7 mouse cellular contexts compared by ENCODE assay signal in genomic region chr10:50704202-50704601, GRCm38 (mm10).
DNase-seq lines count a peak whose midpoint lies in the region; ATAC-seq and TF ChIP-seq lines count a peak whose summit lies in the region.

No protein-coding gene starts in this region.

- H3K9me3 ChIP-seq in lung, embryonic 14.5 days (ENCODE audit: low read depth, low read length) = no peaks in the 10 kb centered on the region

- H3K27ac ChIP-seq in lung, embryonic 14.5 days (ENCODE audit: low read depth) = no peak overlapping the region

- ATAC-seq in lung, embryonic 14.5 days (ENCODE audit: insufficient read depth) = peak; percentile 74

- DNase-seq in 416B (ENCODE audit: low read depth) = peak; percentile 86
- peak; percentile 28 to 39 for DNase-seq in B cell, adult 2 months
- peak; percentile 40 to 47 for DNase-seq in cerebellum, adult 18-20 months
- peak; percentile 16 to 20 for DNase-seq in frontal cortex, postnatal 10 days (ENCODE audit: low spot score in 2 of 2)
- peak; percentile 65 for DNase-seq in layer of hippocampus, adult 11-12 months (ENCODE audit: low spot score)
- peak; percentile 90 for DNase-seq in lung, embryonic 14.5 days
- DNase-seq in retina, postnatal 1 day = peak; percentile 79

- no peak overlapping the region for H3K4me2 ChIP-seq in lung, embryonic 14.5 days

- H3K36me3 ChIP-seq in lung, embryonic 14.5 days (ENCODE audit: insufficient read depth) = 0 out of 2 replicates have a peak, but pooled peaks cover 4% of the 10 kb centered on the region

- no peaks in the 10 kb centered on the region for H3K27me3 ChIP-seq in lung, embryonic 14.5 days (ENCODE audit: insufficient read depth, low read length)

- H3K4me3 ChIP-seq in lung, embryonic 14.5 days (ENCODE audit: low read depth, low read length) = no peak overlapping the region

- TF ChIP-seq CTCF in lung, embryonic 14.5 days (IDR thresholded peaks at IDR 0.05; ENCODE audit: low read depth) = peak; percentile 84

- no peaks in the 10 kb centered on the region for H3K4me1 ChIP-seq in lung, embryonic 14.5 days (ENCODE audit: insufficient read depth)

- 9% methylated on average over 6 of the region's 6 CpGs for WGBS in lung, embryonic 14.5 days

- no peak overlapping the region for H3K9ac ChIP-seq in lung, embryonic 14.5 days

Comparison
In these comparisons a context has a peak if more than half of its experiments do, and no peak if none do; other contexts are left out.
1. DNase-seq: peak in every context shown above with its lines; median percentile 90 in lung, embryonic 14.5 days; 86 in 416B; 79 in retina, postnatal 1 day; 65 in layer of hippocampus, adult 11-12 months; 44 in cerebellum, adult 18-20 months; 34 in B cell, adult 2 months; 18 in frontal cortex, postnatal 10 days.